Mouse (Mus musculus) kidney, adult 8-10 months (tissue): ENCODE data around the gene Gfpt2.
A peak's percentile ranks its signal among the peaks of the same experiment; 100 is the strongest.
"Not testable (repeated sequence)": the region's sequence is repeated elsewhere in the genome, so short reads cannot be mapped to it uniquely, and the experiment has no call there.

Experiments used
- DNase-seq, 2 experiments: peaks; one replicate each; pipeline ENCODE4 v3.0.0; 2022

Gene Gfpt2

GRCm38 (mm10) chr11:49794342-49795144 lies 565 bp downstream of the Gfpt2 start:
- peak in 1 of 2 experiments; percentile 6 for DNase-seq

- no peak for DNase-seq
Observed at GRCm38 (mm10) chr11:49798931-49799330, 5.0 kb downstream of the Gfpt2 start.

GRCm38 (mm10) chr11:49801516-49801915 lies 7.5 kb downstream of the Gfpt2 start:
- no peak for DNase-seq

- no peak for DNase-seq
Observed at GRCm38 (mm10) chr11:49803801-49804200, 9.8 kb downstream of the Gfpt2 start.

GRCm38 (mm10) chr11:49806218-49806617 lies 12.2 kb downstream of the Gfpt2 start:
- DNase-seq, result no peak

- no peak for DNase-seq
Observed at GRCm38 (mm10) chr11:49808946-49809345, 15.0 kb downstream of the Gfpt2 start.

GRCm38 (mm10) chr11:49810696-49811095 lies 16.7 kb downstream of the Gfpt2 start:
- not testable (repeated sequence) for DNase-seq

- DNase-seq, result no peak
Observed at GRCm38 (mm10) chr11:49811099-49811541, 17.1 kb downstream of the Gfpt2 start.

- no peak for DNase-seq
Observed at GRCm38 (mm10) chr11:49811879-49812278, 17.9 kb downstream of the Gfpt2 start.

GRCm38 (mm10) chr11:49818869-49819566 lies 25.0 kb downstream of the Gfpt2 start:
- no peak for DNase-seq

GRCm38 (mm10) chr11:49819676-49820075 lies 25.7 kb downstream of the Gfpt2 start:
- no peak for DNase-seq

- no peak for DNase-seq
Observed at GRCm38 (mm10) chr11:49820928-49821327, 26.9 kb downstream of the Gfpt2 start.

- DNase-seq, result no peak
Observed at GRCm38 (mm10) chr11:49821546-49821945, 27.6 kb downstream of the Gfpt2 start.

- no peak for DNase-seq
Observed at GRCm38 (mm10) chr11:49822337-49822736, 28.4 kb downstream of the Gfpt2 start.

- DNase-seq, result peak; percentile 48 to 75
Observed at GRCm38 (mm10) chr11:49824896-49825295, 30.9 kb downstream of the Gfpt2 start.

GRCm38 (mm10) chr11:49827243-49827642 lies 33.3 kb downstream of the Gfpt2 start:
- DNase-seq, result no peak

GRCm38 (mm10) chr11:49829176-49829745 lies 35.3 kb downstream of the Gfpt2 start:
- DNase-seq, result no peak

GRCm38 (mm10) chr11:49831980-49832379 lies 38.0 kb downstream of the Gfpt2 start:
- DNase-seq, result no peak

- no peak for DNase-seq
Observed at GRCm38 (mm10) chr11:49832962-49833361, 39.0 kb downstream of the Gfpt2 start.

- no peak for DNase-seq
Observed at GRCm38 (mm10) chr11:49834248-49834647, 40.3 kb downstream of the Gfpt2 start.

- no peak for DNase-seq
Observed at GRCm38 (mm10) chr11:49835257-49835956, 41.4 kb downstream of the Gfpt2 start.

- DNase-seq, result no peak
Observed at GRCm38 (mm10) chr11:49837717-49838407, 43.9 kb downstream of the Gfpt2 start.
